Mouse (Mus musculus): Measurements from ENCODE around the gene Tex9. TPM values are rescaled to one million over a fixed set of nuclear protein-coding genes. Genes with fewer than 3 reads are reported as not detected.
A peak's percentile ranks its signal among the peaks of the same experiment; 100 is the strongest.

Tex9 gene
- polyA plus RNA-seq, 1 experiment from 2014 or later, result 24.8 TPM

DNA sequence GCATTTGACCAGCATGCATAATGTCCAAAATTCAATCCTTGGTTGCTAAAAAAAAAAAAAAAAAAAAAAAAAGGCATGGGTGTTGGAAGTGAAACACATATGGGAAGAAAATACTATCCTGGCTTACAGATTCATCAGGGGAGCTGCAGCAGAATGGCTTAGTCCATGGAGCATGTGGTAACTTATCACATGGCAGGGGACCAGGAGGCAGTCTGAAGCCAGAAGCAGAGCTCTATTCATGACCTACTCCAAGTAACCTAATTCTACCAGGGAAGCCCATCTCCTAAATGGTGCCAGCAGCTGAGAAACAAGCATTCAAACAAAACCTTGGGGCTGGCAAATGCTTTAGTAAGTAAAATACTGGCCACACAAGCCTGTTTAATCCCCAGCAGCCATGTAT lies 27.2 kb upstream of the Tex9 start:
- no peak for ATAC-seq (ENCODE audit: borderline replicate concordance, extremely low read depth, low FRiP score, low TSS enrichment)
- no peaks in the 10 kb centered on the region for H3K36me3 ChIP-seq
- H3K9ac ChIP-seq, result no peak overlapping the region
- no peak overlapping the region for H3K27ac ChIP-seq
- no peaks in the 10 kb centered on the region for H3K4me1 ChIP-seq
- H3K9me3 ChIP-seq, result no peaks in the 10 kb centered on the region
- no peak overlapping the region for H3K4me2 ChIP-seq
- H3K27me3 ChIP-seq, result no peaks in the 10 kb centered on the region
- H3K4me3 ChIP-seq, result no peak overlapping the region

DNA sequence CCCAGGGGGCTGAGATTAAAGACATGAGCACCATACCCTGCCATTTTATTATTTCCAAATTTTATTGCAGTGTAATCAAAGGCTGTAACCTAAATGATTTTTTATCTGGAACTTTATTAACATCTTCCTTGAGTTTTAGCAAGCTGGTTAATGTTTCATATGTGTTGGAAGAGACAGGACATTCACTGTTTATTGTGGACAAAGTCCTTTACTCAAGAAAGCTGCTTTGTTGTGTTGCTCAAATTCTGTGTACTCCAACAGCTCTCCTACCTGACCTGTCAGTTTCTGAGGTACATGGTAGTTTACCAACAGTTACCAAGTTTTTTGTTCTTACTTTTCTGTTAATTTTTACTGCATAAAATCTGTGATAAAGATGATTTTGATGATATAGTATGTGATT lies 23.4 kb upstream of the Tex9 start:
- Histone ChIP-seq H3K4me3 (no peak overlapping the region), H3K36me3 (no peaks in the 10 kb centered on the region), H3K27me3 (no peaks in the 10 kb centered on the region), H3K4me2 (no peak overlapping the region), H3K27ac (no peak overlapping the region), H3K9me3 (no peaks in the 10 kb centered on the region), H3K9ac (no peak overlapping the region), H3K4me1 (no peaks in the 10 kb centered on the region)
- no peak for ATAC-seq (ENCODE audit: borderline replicate concordance, extremely low read depth, low FRiP score, low TSS enrichment)

DNA sequence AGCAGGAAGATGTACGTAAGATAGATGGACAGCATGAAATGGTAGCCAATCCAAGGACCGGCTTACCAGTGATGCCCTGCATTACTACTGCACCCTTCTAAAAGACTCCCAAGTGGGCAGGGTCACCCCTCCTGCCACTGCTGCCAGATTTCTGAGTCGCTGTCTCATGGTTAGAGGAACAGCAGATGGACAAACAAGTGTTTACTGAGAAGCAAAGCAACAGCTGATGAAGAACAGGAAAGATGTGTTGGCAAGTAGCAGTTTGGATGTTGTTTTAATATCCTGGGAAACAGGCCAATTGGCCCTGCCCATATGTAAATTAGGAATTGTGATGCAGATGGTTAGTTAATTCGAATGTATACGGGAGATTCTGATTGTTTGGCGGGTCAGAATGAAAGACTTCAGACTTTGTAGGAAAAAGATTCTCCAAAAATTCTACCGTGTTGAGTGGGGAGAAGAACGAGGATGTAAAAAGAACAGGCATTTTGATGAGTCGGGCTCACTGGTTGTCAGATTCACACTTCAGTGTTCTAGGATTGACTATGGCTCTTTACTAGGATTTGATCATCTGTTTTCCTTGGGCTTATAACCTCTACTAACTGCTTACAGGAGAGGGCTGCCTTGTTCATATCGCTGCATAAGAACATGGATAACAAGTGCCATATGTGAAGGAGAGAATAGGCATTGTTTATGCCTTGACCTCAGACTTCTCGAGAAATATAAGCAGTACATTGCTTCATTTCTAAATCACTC lies 20.4 kb upstream of the Tex9 start:
- H3K4me2 ChIP-seq, result no peak overlapping the region
- H3K9me3 ChIP-seq, result no peaks in the 10 kb centered on the region
- no peak overlapping the region for H3K9ac ChIP-seq
- no peaks in the 10 kb centered on the region for H3K4me1 ChIP-seq
- H3K4me3 ChIP-seq, result no peak overlapping the region
- no peaks in the 10 kb centered on the region for H3K27me3 ChIP-seq
- WGBS, result 54% methylated on average over 11 of the region's 11 CpGs
- no peak for ATAC-seq (ENCODE audit: borderline replicate concordance, extremely low read depth, low FRiP score, low TSS enrichment)
- no peak overlapping the region for H3K27ac ChIP-seq
- no peaks in the 10 kb centered on the region for H3K36me3 ChIP-seq

DNA sequence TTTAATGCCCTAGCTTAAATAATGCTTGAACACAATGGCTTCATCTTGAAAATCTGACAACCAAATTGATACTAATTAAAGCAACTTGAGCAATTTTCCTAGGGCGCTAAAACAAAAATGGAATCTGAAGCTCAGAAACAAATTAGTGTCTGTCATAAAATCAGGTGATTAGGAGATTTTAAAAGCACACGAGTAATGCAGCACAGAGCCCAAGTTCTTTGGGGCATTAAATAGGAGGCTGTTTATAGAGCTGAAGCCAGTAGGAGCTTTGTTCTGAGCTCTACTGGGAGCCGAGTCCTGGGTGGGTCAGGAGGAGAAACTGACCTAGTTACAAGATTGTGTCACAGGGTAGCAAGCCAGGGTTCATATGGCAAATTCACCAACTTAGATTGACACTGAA lies 5.2 kb upstream of the Tex9 start:
- H3K9me3 ChIP-seq, result no peaks in the 10 kb centered on the region
- WGBS, result 76% methylated on average over 3 of the region's 3 CpGs
- no peaks in the 10 kb centered on the region for H3K27me3 ChIP-seq
- H3K27ac ChIP-seq, result no peak overlapping the region
- no peak overlapping the region for H3K4me2 ChIP-seq
- no peak overlapping the region for H3K4me3 ChIP-seq
- no peak for ATAC-seq (ENCODE audit: borderline replicate concordance, extremely low read depth, low FRiP score, low TSS enrichment)
- peaks cover 3% of the 10 kb centered on the region for H3K4me1 ChIP-seq
- H3K36me3 ChIP-seq, result no peaks in the 10 kb centered on the region
- H3K9ac ChIP-seq, result no peak overlapping the region

GRCm38 (mm10) chr9:72496691-72497090 lies 4.7 kb upstream of the Tex9 start:
- ATAC-seq (ENCODE audit: borderline replicate concordance, extremely low read depth, low FRiP score, low TSS enrichment), result no peak
- H3K9me3 ChIP-seq, result no peaks in the 10 kb centered on the region
- peaks cover 6% of the 10 kb centered on the region for H3K4me1 ChIP-seq
- no peak overlapping the region for H3K27ac ChIP-seq
- 65% methylated on average over 2 of the region's 2 CpGs for WGBS
- no peak overlapping the region for H3K4me3 ChIP-seq
- no peak overlapping the region for H3K9ac ChIP-seq
- H3K4me2 ChIP-seq, result no peak overlapping the region
- no peaks in the 10 kb centered on the region for H3K36me3 ChIP-seq
- no peaks in the 10 kb centered on the region for H3K27me3 ChIP-seq

DNA sequence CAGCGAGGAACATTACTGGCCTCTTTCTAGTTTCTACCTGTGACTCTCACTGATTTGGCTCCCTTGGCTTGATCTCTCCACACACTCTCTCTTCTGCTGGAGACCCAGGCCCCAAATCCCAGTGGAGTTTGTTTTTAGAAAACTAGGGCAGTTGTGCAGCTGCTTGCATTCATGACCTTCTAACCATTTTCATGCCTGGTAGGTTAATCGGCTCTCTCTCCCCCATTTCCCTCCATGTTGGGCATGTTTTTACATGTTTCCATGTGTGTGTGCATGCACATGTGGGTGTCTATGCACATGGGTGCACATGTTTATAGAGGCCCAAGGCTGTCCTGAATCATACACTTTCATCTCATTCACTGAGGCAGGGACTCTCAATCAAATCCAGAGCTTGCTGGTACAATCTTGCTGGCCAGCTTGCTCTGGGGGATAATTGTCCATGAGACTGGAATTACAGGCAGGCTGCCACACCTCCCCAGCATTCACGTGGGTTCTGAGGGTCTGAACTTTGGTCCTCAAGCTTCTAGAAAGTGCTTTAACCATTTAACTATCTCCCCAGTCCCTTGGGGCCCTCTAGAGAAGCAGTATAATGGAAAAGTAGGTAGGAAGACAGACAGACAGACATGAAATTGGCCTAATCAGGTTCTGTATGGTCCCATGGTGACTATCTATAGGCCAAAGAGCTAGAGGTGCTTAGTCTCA lies 2.1 kb upstream of the Tex9 start:
- no peaks in the 10 kb centered on the region for H3K27me3 ChIP-seq
- H3K9me3 ChIP-seq, result no peaks in the 10 kb centered on the region
- no peaks in the 10 kb centered on the region for H3K36me3 ChIP-seq
- WGBS, result 75% methylated on average over 3 of the region's 3 CpGs
- H3K4me3 ChIP-seq, result no peak overlapping the region
- H3K27ac ChIP-seq, result no peak overlapping the region
- no peak overlapping the region for H3K9ac ChIP-seq
- no peak overlapping the region for H3K4me2 ChIP-seq
- H3K4me1 ChIP-seq, result peaks cover 10% of the 10 kb centered on the region
- no peak for ATAC-seq (ENCODE audit: borderline replicate concordance, extremely low read depth, low FRiP score, low TSS enrichment)

DNA sequence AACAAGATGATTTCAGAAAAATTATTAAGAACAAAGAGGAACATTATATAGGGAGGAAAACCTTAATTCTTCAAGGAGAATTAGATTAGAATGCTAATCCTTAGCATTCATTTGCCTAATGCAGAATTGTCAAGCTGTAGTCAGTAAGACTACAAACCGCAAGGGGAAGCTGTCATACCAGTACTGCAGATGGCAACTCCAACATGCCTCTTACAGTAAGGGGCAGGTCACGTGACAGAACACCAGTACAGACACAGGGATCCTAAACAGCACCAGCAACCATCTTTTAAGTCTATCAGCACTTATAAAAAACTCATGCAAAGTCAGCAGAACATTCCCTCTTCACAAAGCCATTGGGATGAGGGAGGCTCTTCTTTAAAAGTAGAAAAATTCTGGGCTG lies 1.5 kb upstream of the Tex9 start:
- H3K27ac ChIP-seq, result no peak overlapping the region
- 85% methylated on average over 2 of the region's 2 CpGs for WGBS
- H3K4me2 ChIP-seq, result no peak overlapping the region
- no peak overlapping the region for H3K9ac ChIP-seq
- H3K9me3 ChIP-seq, result no peaks in the 10 kb centered on the region
- H3K36me3 ChIP-seq, result no peaks in the 10 kb centered on the region
- ATAC-seq (ENCODE audit: borderline replicate concordance, extremely low read depth, low FRiP score, low TSS enrichment), result no peak
- H3K27me3 ChIP-seq, result no peaks in the 10 kb centered on the region
- H3K4me1 ChIP-seq, result peaks cover 10% of the 10 kb centered on the region
- no peak overlapping the region for H3K4me3 ChIP-seq

DNA sequence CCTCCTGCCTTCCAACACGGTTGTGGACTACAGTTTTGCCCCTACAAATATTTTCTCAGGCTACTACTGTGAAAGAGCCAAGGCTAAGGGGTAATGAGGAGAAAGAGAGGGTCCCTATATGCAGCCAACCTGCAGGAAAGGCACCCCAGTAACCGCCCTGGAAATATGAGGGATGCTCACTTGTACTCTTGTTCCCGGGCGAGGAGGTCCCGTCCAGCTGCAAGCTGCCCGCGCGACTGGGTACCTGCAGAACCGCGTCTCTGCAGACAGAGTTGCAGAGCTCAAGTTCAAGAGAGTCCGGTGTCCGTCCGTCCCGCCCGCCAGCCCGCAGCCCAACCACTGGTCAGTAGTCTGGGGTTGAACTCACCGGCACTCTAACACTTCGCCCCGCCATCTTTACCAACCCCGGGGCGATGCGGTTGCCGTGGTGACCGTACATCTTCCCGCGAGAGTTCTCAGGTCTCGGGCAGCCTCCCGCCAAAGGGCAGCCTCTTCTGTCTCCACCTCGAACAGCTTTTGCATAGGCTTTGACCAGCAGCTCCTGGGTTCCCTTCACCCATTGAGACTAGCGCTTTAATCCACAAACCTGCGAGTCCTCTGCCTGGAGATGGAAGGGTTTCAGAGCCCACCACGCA lies 336 bp downstream of the Tex9 start:
- H3K9ac ChIP-seq, result peak overlapping the region; percentile 58
- no peaks in the 10 kb centered on the region for H3K9me3 ChIP-seq
- peak overlapping the region; percentile 60 for H3K4me3 ChIP-seq
- under 1% methylated on average over 32 of the region's 32 CpGs for WGBS
- no peaks in the 10 kb centered on the region for H3K27me3 ChIP-seq
- H3K36me3 ChIP-seq, result 0 out of 2 replicates have a peak, but pooled peaks cover 3% of the 10 kb centered on the region
- peak overlapping the region; percentile 77 for H3K27ac ChIP-seq
- peak overlapping the region; percentile 89 for H3K4me2 ChIP-seq
- H3K4me1 ChIP-seq, result peaks cover 10% of the 10 kb centered on the region
- peak; percentile 97 for ATAC-seq (ENCODE audit: borderline replicate concordance, extremely low read depth, low FRiP score, low TSS enrichment)

DNA sequence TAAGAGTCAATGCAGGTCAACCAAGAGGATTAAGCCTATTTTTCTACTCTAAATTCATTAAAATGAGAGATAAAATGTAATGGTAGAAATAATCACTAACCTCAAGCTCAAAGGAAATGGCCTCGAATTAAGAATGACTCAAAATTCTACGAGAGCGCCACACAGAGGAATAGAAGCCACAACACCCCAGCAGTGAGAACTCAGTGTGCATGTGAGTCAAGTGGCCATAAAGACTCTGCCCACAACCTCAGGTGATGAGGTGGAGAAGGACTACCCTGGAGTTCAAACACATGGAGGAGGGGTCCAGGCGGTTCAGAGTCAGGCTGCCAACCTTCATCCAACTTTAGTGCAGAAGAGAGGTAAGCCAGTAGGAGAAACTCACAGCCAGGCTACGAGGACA lies 2.9 kb downstream of the Tex9 start:
- 95% methylated on average over 5 of the region's 5 CpGs for WGBS
- no peak overlapping the region for H3K4me3 ChIP-seq
- no peaks in the 10 kb centered on the region for H3K27me3 ChIP-seq
- ATAC-seq (ENCODE audit: borderline replicate concordance, extremely low read depth, low FRiP score, low TSS enrichment), result no peak
- H3K9me3 ChIP-seq, result no peaks in the 10 kb centered on the region
- H3K4me1 ChIP-seq, result peaks cover 10% of the 10 kb centered on the region
- no peak overlapping the region for H3K9ac ChIP-seq
- no peak overlapping the region for H3K27ac ChIP-seq
- H3K36me3 ChIP-seq, result 0 out of 2 replicates have a peak, but pooled peaks cover 3% of the 10 kb centered on the region
- H3K4me2 ChIP-seq, result no peak overlapping the region

DNA sequence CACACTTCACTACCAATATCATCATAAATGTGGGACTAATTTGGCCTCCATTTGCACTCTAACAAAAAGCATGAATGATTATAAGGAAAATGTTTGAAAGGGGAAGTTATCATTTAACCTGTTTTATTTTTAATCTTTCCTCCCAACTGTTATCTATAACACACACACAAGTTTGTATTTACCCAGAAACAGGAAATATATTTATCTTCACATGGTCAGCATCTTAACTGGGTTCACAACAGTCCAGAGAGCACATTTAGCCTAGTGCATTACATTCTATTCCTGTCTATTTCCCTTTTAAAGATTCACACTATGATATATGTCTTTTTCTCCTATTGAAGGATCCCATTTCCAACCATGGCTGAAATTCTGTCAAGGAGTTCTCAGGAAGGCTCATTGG lies 3.5 kb downstream of the Tex9 start:
- H3K9me3 ChIP-seq, result no peaks in the 10 kb centered on the region
- ATAC-seq (ENCODE audit: borderline replicate concordance, extremely low read depth, low FRiP score, low TSS enrichment), result no peak
- peaks cover 7% of the 10 kb centered on the region; the same call in 1 of the 2 replicates for H3K36me3 ChIP-seq
- H3K4me1 ChIP-seq, result peaks cover 10% of the 10 kb centered on the region
- no peak overlapping the region for H3K4me2 ChIP-seq
- H3K4me3 ChIP-seq, result no peak overlapping the region
- H3K27ac ChIP-seq, result no peak overlapping the region
- no peak overlapping the region for H3K9ac ChIP-seq
- H3K27me3 ChIP-seq, result no peaks in the 10 kb centered on the region

DNA sequence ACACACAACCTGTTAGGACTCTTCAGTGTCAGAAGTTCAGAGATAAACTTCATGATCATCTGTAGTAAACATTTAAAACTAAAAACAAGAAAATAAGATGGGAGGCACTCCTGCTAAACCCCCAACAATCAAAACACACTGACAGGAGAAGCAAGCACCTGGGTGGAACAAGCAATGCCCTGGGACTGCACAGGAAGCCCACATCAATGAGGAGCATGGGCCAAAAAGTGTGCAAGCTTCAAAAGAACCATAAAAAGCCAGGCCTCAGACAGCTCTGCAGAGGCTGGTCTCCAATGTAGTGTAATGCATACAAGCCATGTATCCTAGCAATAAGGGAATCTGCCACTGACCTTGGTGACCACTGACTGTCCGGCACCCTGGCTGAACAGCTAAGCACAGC lies 12.7 kb downstream of the Tex9 start:
- H3K9me3 ChIP-seq, result no peaks in the 10 kb centered on the region
- ATAC-seq (ENCODE audit: borderline replicate concordance, extremely low read depth, low FRiP score, low TSS enrichment), result no peak
- H3K4me2 ChIP-seq, result no peak overlapping the region
- peaks cover 24% of the 10 kb centered on the region for H3K36me3 ChIP-seq
- H3K9ac ChIP-seq, result no peak overlapping the region
- WGBS, result 82% methylated on average over 1 of the region's 1 CpGs
- H3K27me3 ChIP-seq, result no peaks in the 10 kb centered on the region
- no peaks in the 10 kb centered on the region for H3K4me1 ChIP-seq
- no peak overlapping the region for H3K4me3 ChIP-seq
- H3K27ac ChIP-seq, result no peak overlapping the region

- 69% methylated on average over 6 of the region's 6 CpGs for WGBS
- Histone ChIP-seq H3K9ac (no peak overlapping the region), H3K36me3 (peaks cover 25% of the 10 kb centered on the region), H3K4me1 (no peaks in the 10 kb centered on the region), H3K9me3 (no peaks in the 10 kb centered on the region), H3K4me3 (no peak overlapping the region), H3K4me2 (no peak overlapping the region), H3K27ac (no peak overlapping the region), H3K27me3 (no peaks in the 10 kb centered on the region)
- ATAC-seq (ENCODE audit: borderline replicate concordance, extremely low read depth, low FRiP score, low TSS enrichment), result no peak
Measured at GRCm38 (mm10) chr9:72477306-72477705, 14.7 kb downstream of the Tex9 start.
